Mouse (Mus musculus) T-cell, adult 2 months (primary cell): ENCODE results near the gene Arhgap36.

ENCODE experiments used
- DNase-seq: peaks from one replicate; pipeline ENCODE4 v3.0.0; 2022; ENCODE audit warnings: low spot score

Arhgap36 gene

GRCm38 (mm10) chrX:49463442-49463970, at the start of gene Arhgap36:
Arhgap36 (plus strand) TSS chrX:49463945.
- no peak for DNase-seq

GRCm38 (mm10) chrX:49457781-49458180, 6.0 kb upstream of the Arhgap36 start:
- DNase-seq = no peak

GRCm38 (mm10) chrX:49470287-49471054, 6.7 kb downstream of the Arhgap36 start:
- DNase-seq = no peak

DNA sequence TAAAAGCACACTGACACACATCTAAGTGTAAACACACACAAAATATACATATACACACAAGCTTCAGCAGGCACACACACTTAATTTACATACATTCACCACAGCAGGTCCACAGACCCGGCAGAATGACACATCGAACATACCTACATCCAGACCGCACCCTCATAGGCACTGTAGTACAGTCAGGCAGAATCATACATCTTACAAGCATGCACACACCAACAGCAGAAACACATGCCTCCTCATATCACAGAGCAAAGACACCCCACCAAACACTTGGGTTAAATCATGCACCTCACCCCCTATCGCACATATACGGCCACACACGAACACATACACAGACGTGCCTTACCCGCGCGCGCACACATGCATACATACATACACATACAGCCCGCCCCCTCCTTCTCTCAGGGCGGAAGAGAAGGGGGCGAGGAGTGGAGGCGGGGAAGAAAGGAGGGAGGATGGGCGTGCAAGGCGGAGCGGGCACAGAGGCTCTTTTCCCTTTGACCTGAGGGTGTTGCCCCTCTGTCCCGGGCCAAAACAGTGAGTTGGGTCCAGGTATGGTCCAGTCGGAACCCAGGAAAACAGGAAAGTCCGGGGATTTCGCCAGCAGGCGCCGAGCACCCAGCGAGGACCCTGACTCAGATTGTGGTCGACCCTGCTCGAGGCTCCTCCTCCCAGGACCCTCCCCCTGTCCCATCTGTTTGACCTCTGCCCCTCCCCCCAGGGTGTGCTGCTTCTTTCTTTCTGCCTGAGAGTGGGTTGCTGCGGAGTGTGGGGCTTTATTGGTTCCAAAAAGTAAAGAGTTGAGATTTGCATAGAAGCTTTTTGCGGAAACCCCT, 16.4 kb downstream of the Arhgap36 start:
- DNase-seq = no peak

GRCm38 (mm10) chrX:49480846-49481245, 17.1 kb downstream of the Arhgap36 start:
- DNase-seq = no peak

GRCm38 (mm10) chrX:49489141-49489540, 25.4 kb downstream of the Arhgap36 start:
- no peak for DNase-seq

DNA sequence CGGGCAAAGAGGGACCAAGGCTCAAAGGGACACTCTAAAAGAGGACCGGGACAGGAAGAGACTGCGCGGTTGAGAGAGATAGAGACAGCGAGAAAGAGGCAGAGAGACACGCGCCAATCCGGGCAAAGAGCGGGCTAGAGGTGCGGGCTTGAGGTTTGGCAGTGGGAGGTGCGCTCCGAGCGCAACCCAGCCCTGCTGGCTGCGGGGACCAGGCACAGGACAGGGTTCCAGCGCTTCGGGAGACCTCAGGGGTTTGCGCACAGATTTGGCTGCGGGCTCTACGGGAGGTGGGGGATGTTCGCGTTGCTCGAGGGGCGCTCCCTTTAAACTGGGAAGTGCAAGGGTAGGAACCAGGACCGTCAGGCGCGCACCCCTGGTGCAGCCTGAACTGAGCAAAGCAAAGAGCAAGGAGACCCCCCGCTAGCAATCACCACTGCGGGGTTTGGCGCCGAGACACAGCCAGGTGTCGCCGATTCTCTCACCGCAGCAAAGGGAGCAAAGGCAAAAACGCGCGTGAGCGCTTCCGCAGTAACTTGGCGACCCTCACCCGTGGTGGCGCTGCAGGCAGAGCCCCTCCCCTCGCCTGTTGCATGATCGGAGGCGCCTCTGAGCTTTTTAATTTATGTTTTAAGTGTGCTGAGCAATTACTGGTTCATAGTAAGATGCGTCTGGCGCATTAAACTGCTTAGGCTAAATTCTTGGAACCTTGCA, 30.1 kb downstream of the Arhgap36 start:
- no peak for DNase-seq
